Mouse (Mus musculus) intestine, embryonic 15.5 days (tissue): ENCODE results near the gene Sfrp2. TPM values are rescaled to one million over a fixed set of nuclear protein-coding genes. Genes with fewer than 3 reads are reported as not detected.

Experiments used
- ATAC-seq: fragments of 200-750 bp; cut with Nextera tagmentation; 2 replicates; pipeline ENCODE4 v1.8.0; 2017; ENCODE audit warnings: moderate TSS enrichment, moderate library complexity
- H3K27ac ChIP-seq: fragments of 300-500 bp; sonication (generic); 2 replicates; pipeline ENCODE4 v1.5.1; 2015; ENCODE audit warnings: mild to moderate bottlenecking, inconsistent platforms
- H3K27me3 ChIP-seq: fragments of 300-500 bp; sonication (generic); replicated peaks from 2 replicates; pipeline ENCODE4 v1.6.1; 2015; ENCODE audit warnings: inconsistent platforms
- H3K36me3 ChIP-seq: fragments of 300-500 bp; sonication (generic); 2 replicates; pipeline ENCODE4 v1.6.1; 2015; ENCODE audit warnings: inconsistent platforms
- H3K4me1 ChIP-seq: fragments of 300-500 bp; sonication (generic); replicated peaks from 2 replicates; pipeline ENCODE4 v1.6.1; 2015; ENCODE audit warnings: inconsistent platforms
- H3K4me2 ChIP-seq: fragments of 300-500 bp; sonication (generic); replicated peaks from 2 replicates; pipeline ENCODE4 v1.6.1; 2015; ENCODE audit warnings: mild to moderate bottlenecking, inconsistent platforms
- H3K4me3 ChIP-seq: fragments of 300-500 bp; sonication (generic); replicated peaks from 2 replicates; pipeline ENCODE4 v1.5.1; 2015; ENCODE audit warnings: inconsistent platforms
- H3K9ac ChIP-seq: fragments of 300-500 bp; sonication (generic); 2 replicates; pipeline ENCODE4 v1.6.1; 2015; ENCODE audit warnings: inconsistent platforms
- H3K9me3 ChIP-seq: fragments of 300-500 bp; sonication (generic); 2 replicates; pipeline ENCODE4 v1.6.1; 2016; ENCODE audit warnings: inconsistent platforms
- WGBS: fragments of 180-500 bp; shearing (Covaris S2); methylation state at CpG from one replicate; pipeline ENCODE4 v1.1.7; 2015; 5-methylcytosine and 5-hydroxymethylcytosine counted together
- polyA plus RNA-seq: library from polyadenylated mRNA; unstranded; fragments of >200 nt; fragmentation: Nextera tagmentation; extraction: Ambion mirVana; gene quantifications from 2 replicates; pipeline ENCODE4 v1.2.1, GENCODE M21; 2015

The Sfrp2 gene
- polyA plus RNA-seq, 1 experiment from 2014 or later = 109 TPM

DNA sequence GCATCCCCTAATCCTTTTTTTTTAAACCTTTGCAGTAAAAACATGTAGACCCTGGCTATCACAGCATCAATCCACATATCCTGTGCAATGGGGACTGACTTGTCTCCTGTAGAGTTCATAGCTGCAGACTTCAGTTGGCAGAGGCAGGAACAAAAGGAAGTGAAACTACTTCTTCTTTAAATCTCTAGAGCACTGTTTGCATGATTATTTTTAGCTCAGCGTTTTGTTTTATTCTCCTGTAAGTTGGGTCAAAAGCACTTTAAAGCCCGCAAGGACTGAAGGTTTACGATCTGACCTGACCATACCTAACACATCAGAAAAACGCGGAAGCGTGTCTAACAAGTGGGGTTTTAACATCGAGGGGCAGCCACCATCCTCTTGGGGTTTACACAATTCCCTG lies 45.9 kb downstream of the Sfrp2 start:
- H3K27me3 ChIP-seq = no peaks in the 10 kb centered on the region
- no peaks in the 10 kb centered on the region for H3K36me3 ChIP-seq
- H3K4me2 ChIP-seq = no peak overlapping the region
- H3K4me3 ChIP-seq = no peak overlapping the region
- 55% methylated on average over 7 of the region's 7 CpGs for WGBS
- H3K4me1 ChIP-seq = 0 out of 2 replicates have a peak, but pooled peaks cover 3% of the 10 kb centered on the region
- H3K9ac ChIP-seq = no peak overlapping the region
- H3K9me3 ChIP-seq = no peaks in the 10 kb centered on the region
- ATAC-seq = no peak
- H3K27ac ChIP-seq = no peak overlapping the region

DNA sequence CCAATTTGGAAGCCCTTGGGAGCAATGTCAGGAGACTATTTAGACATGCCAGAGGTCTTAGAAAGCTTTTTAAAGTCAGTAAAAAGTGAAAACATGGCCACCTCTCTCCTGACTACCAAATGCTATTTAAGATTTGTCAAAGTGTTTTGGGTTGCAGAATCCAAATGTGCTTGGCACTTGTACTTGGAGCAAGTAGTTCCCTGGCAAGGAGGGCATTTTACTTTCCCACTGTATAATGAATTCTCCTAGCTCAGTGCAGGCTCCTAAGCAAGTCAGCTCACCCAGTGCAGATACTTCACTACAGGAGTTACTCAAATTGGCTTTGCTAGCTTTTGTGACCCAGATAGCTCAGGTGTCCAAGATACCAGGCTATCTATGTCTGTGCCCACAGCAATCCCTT lies 46.7 kb downstream of the Sfrp2 start:
- Histone ChIP-seq H3K9me3 (no peaks in the 10 kb centered on the region), H3K4me3 (no peak overlapping the region), H3K4me2 (no peak overlapping the region), H3K36me3 (no peaks in the 10 kb centered on the region), H3K27ac (no peak overlapping the region), H3K27me3 (no peaks in the 10 kb centered on the region), H3K9ac (no peak overlapping the region), H3K4me1 (0 out of 2 replicates have a peak, but pooled peaks cover 3% of the 10 kb centered on the region)
- no peak for ATAC-seq

DNA sequence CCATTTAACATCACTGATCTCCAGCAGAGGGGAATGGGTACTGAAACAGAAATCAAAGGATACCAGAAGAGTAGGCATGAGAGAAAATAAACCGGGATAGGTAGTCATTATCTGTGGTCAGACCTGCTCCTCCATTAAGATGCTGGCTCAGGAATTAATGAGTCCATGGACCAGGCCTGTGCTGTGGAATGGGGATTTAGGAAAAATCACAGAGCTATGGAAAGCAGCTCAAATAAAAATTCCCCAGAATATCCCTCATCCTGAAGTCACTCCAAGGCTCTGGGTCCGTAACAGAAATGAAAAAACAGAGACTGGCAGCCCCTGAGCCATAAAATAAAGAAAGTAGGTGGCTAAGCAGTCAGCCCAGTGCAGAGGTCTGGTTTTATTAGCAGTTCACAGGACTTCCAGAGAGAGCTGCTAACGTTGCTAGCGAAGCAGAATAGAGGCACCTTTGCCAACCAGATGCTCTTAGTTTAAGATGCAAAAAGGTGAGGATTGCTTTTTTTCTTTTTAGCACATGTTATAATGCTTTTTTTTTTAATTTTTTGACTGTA lies 50.3 kb downstream of the Sfrp2 start:
- Histone ChIP-seq H3K27me3 (no peaks in the 10 kb centered on the region), H3K27ac (no peak overlapping the region), H3K9ac (no peak overlapping the region), H3K36me3 (no peaks in the 10 kb centered on the region), H3K4me3 (no peak overlapping the region), H3K9me3 (no peaks in the 10 kb centered on the region), H3K4me1 (0 out of 2 replicates have a peak, but pooled peaks cover 3% of the 10 kb centered on the region), H3K4me2 (no peak overlapping the region)
- no peak for ATAC-seq
- 67% methylated on average over 4 of the region's 4 CpGs for WGBS

DNA sequence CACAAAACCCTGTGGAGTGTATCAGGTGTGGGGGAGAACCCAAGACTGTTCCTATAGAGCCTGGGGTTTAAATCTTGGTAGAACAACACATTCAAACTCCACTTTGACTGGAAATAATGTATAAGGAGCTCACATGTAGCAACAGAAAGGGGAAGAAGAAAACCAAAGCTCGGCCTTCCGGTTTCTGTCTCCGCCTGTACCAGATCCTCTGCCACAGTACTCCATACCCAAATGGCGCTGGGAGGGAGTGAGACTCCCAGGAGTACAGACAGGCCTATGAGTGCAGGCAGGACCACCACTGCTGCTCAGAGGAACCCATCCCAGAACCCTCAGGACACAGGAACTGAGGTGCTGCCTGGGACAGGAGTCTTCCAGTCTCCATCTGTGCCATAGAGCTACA lies 57.7 kb downstream of the Sfrp2 start:
- no peaks in the 10 kb centered on the region for H3K36me3 ChIP-seq
- H3K4me3 ChIP-seq = no peak overlapping the region
- H3K4me1 ChIP-seq = no peaks in the 10 kb centered on the region
- H3K9me3 ChIP-seq = no peaks in the 10 kb centered on the region
- ATAC-seq = no peak
- H3K9ac ChIP-seq = no peak overlapping the region
- H3K27ac ChIP-seq = no peak overlapping the region
- no peaks in the 10 kb centered on the region for H3K27me3 ChIP-seq
- WGBS = 88% methylated on average over 4 of the region's 4 CpGs
- H3K4me2 ChIP-seq = no peak overlapping the region

Other genes with a start within 250 kb of the Sfrp2 start
- gene Tlr2, start 75.4 kb downstream of the Sfrp2 start, polyA plus RNA-seq = 2.8 and 3.2 TPM in 2 replicates